Mouse (Mus musculus) small intestine, adult 2 months (tissue): ENCODE measurements around the gene Arrb1.

Experiments used
- CTCF ChIP-seq: fragments of 200-500 bp; IDR thresholded peaks from 2 replicates; pipeline ENCODE4 v1.5.1; 2012; ENCODE audit warnings: low read depth, mild to moderate bottlenecking, control low read depth, inconsistent platforms, low read length, moderate library complexity, mixed read lengths; ENCODE audit not compliant: insufficient replicate concordance, insufficient read length; ENCODE audit errors: extremely low read depth
- POLR2A ChIP-seq: fragments of 200-500 bp; IDR thresholded peaks from 2 replicates; pipeline ENCODE4 v1.6.1; 2012; ENCODE audit warnings: low read depth, mild to moderate bottlenecking, control low read depth, inconsistent platforms, low read length, moderate library complexity

DNA sequence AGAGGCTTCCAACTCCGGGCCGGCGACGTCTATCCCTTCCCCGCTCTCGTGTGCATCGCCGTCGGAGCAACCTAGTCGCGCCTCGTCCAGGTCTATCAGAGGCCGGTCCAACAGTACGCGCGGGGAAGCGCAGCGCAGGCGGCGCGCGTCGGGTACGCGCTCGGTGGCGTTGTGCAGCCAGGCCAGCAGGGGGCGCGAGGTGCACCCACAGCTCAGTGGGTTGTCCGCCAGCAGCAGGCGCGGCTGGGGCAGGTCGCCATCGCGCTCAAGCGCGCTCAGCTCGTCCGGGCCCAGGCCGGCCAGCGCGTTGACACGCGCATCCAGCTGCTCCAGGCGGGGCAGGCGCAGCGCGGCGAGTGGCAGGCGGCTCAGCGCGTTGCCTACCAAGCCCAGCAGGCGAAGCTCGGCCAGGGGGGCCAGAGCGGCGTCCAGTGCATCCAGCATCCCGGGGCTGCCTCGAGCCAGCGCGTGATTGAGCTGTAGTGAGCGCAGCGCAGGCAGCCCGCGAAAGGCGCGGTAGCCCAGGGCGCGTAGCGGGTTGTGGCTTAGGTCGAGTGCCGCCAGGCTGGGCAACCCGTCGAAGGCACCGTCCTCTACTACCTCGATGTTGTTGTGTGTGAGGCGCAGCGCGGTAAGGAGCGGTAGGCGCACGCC lies 90.6 kb downstream of the Arrb1 start:
- TF ChIP-seq CTCF (peak; percentile 75), POLR2A (no peak)
